In genomic region chr2:118486933-118487332, GRCm38 (mm10) we compare ENCODE assay signal across 8 mouse cellular contexts. TPM values are rescaled to one million over a fixed set of nuclear protein-coding genes. Genes with fewer than 3 reads are reported as not detected.
DNase-seq lines count a peak whose midpoint lies in the region; ATAC-seq and TF ChIP-seq lines count a peak whose summit lies in the region.

No protein-coding gene starts in this region.

- ATAC-seq in forebrain, embryonic 13.5 days = peak; percentile 48; the same call in 1 of the 2 replicates
- peak; percentile 44 to 67; a peak in 2 of 4 replicates for ATAC-seq in hematopoietic stem cell, adult 5-6 weeks (replicated peaks in 1 of 2; ENCODE audit: insufficient read depth in 1 of 2, low FRiP score in 2 of 2, low TSS enrichment in 1 of 2, low read depth in 1 of 2, poor library complexity in 2 of 2, severe bottlenecking in 2 of 2)

- DNase-seq in ES-CJ7 (ENCODE audit: low read depth, low spot score) = peak; percentile 83
- peak; percentile 64 for DNase-seq in brain, embryonic 14.5 days (ENCODE audit: low read depth)
- DNase-seq in layer of hippocampus, postnatal 14 days (ENCODE audit: low spot score in 2 of 2) = peak; percentile 63 to 79
- peak; percentile 82 for DNase-seq in lung, postnatal 25 days (ENCODE audit: low spot score)
- peak; percentile 55 for DNase-seq in right cerebral cortex, adult 18-20 months
- peak; percentile 84 for DNase-seq in urinary bladder, adult 2 months (ENCODE audit: low spot score)

- no peaks in the 10 kb centered on the region for H3K9me3 ChIP-seq in forebrain, embryonic 13.5 days (replicated peaks)

- TF ChIP-seq POLR2A in brain, embryonic 14.5 days (IDR thresholded peaks at IDR 0.05; ENCODE audit: borderline replicate concordance, extremely low read depth, insufficient read depth, insufficient read length, poor library complexity, severe bottlenecking) = no peak

- H3K9ac ChIP-seq in forebrain, embryonic 13.5 days = no peak overlapping the region

- TF ChIP-seq CTCF in brain, embryonic 14.5 days (IDR thresholded peaks at IDR 0.05; ENCODE audit: borderline replicate concordance, extremely low read depth, insufficient read depth, insufficient read length) = peak; percentile 98

- WGBS in forebrain, embryonic 13.5 days = 15% methylated on average over 12 of the region's 12 CpGs

- no peak overlapping the region for H3K4me3 ChIP-seq in forebrain, embryonic 13.5 days

- H3K27me3 ChIP-seq in forebrain, embryonic 13.5 days = no peaks in the 10 kb centered on the region

- no peak overlapping the region for H3K4me2 ChIP-seq in forebrain, embryonic 13.5 days

- no peaks in the 10 kb centered on the region for H3K36me3 ChIP-seq in forebrain, embryonic 13.5 days (ENCODE audit: poor library complexity, severe bottlenecking)

- H3K4me1 ChIP-seq in forebrain, embryonic 13.5 days = 0 out of 2 replicates have a peak, but pooled peaks cover 7% of the 10 kb centered on the region

- no peak overlapping the region for H3K27ac ChIP-seq in forebrain, embryonic 13.5 days

RNA-seq across cellular contexts. Expression of gene Srp14, which starts 7.4 kb away (rescaled TPM):
- polyA plus RNA-seq in brain, embryonic 14.5 days (2012; rRNA removed) = 195 and 222 TPM in 2 replicates
- 336 and 347 TPM in 2 replicates for polyA plus RNA-seq in forebrain, embryonic 13.5 days (2015; fragmentation: Nextera tagmentation; extraction: Ambion mirVana)
- 206 and 209 TPM in 2 replicates for total RNA-seq in hematopoietic stem cell, adult 5-6 weeks (2017)
- 100 to 1,000 TPM; 169 to 184 TPM for total RNA-seq in layer of hippocampus, postnatal 14 days (2021)
- polyA plus RNA-seq in urinary bladder, adult 2 months (2012; rRNA removed) = 203 and 232 TPM in 2 replicates
